14 mouse cellular contexts compared by ENCODE assay signal in genomic region chr12:15603319-15603718, GRCm38 (mm10).
DNase-seq lines count a peak whose midpoint lies in the region; ATAC-seq and TF ChIP-seq lines count a peak whose summit lies in the region.
"Had no signal": no experiment of that assay in that cellular context is flagged by ENCODE, and none has a peak within 500 bp of the region (broad histone marks: within the 10 kb centered on the region; RNA-seq: fewer than 3 reads in every experiment).

No protein-coding gene starts in this region.

- no peak overlapping the region for H3K27ac ChIP-seq in neural tube, embryonic 15.5 days (replicated peaks)
- H3K27ac ChIP-seq in embryonic facial prominence, embryonic 13.5 days = peak overlapping the region; percentile 11; the same call in 1 of the 2 replicates
- H3K27ac ChIP-seq in limb, embryonic 11.5 days (replicated peaks; ENCODE audit: low read depth, low read length) = no peak overlapping the region
- H3K27ac ChIP-seq in midbrain, postnatal 0 days (ENCODE audit: low read depth, low read length) = no peak overlapping the region
- H3K27ac ChIP-seq: lung, embryonic 15.5 days had no signal

- no peak for ATAC-seq in neural tube, embryonic 15.5 days (ENCODE audit: low FRiP score)
- no peak for ATAC-seq in embryonic facial prominence, embryonic 13.5 days (ENCODE audit: insufficient number of reproducible peaks, insufficient read depth, low FRiP score, low TSS enrichment, low read depth)
- ATAC-seq in limb, embryonic 11.5 days (ENCODE audit: insufficient number of reproducible peaks, low FRiP score, low TSS enrichment, low read depth) = no peak
- no peak for ATAC-seq in midbrain, postnatal 0 days (ENCODE audit: low FRiP score)

- no peaks in the 10 kb centered on the region for H3K36me3 ChIP-seq in neural tube, embryonic 15.5 days
- H3K36me3 ChIP-seq in embryonic facial prominence, embryonic 13.5 days = no peaks in the 10 kb centered on the region
- no peaks in the 10 kb centered on the region for H3K36me3 ChIP-seq in limb, embryonic 11.5 days (ENCODE audit: control insufficient read depth, insufficient read depth, low read length)
- no peaks in the 10 kb centered on the region for H3K36me3 ChIP-seq in midbrain, postnatal 0 days (ENCODE audit: insufficient read depth, low read length)
- H3K36me3 ChIP-seq: lung, embryonic 15.5 days had no signal

- H3K9ac ChIP-seq in neural tube, embryonic 15.5 days (replicated peaks) = no peak overlapping the region
- H3K9ac ChIP-seq in embryonic facial prominence, embryonic 13.5 days = no peak overlapping the region
- no peak overlapping the region for H3K9ac ChIP-seq in limb, embryonic 11.5 days (ENCODE audit: low read length)
- H3K9ac ChIP-seq in midbrain, postnatal 0 days (replicated peaks; ENCODE audit: low read length, poor library complexity, severe bottlenecking) = no peak overlapping the region
- H3K9ac ChIP-seq: lung, embryonic 15.5 days had no signal

- H3K9me3 ChIP-seq in neural tube, embryonic 15.5 days (replicated peaks) = no peaks in the 10 kb centered on the region
- no peaks in the 10 kb centered on the region for H3K9me3 ChIP-seq in embryonic facial prominence, embryonic 13.5 days
- no peaks in the 10 kb centered on the region for H3K9me3 ChIP-seq in limb, embryonic 11.5 days (ENCODE audit: control insufficient read depth, low read length)
- H3K9me3 ChIP-seq in midbrain, postnatal 0 days (ENCODE audit: low read length) = no peaks in the 10 kb centered on the region
- H3K9me3 ChIP-seq: lung, embryonic 15.5 days had no signal

- TF ChIP-seq CTCF in midbrain, postnatal 0 days (IDR thresholded peaks at IDR 0.05) = no peak

- H3K4me2 ChIP-seq in neural tube, embryonic 15.5 days = no peak overlapping the region
- no peak overlapping the region for H3K4me2 ChIP-seq in embryonic facial prominence, embryonic 13.5 days
- no peak overlapping the region for H3K4me2 ChIP-seq in limb, embryonic 11.5 days (ENCODE audit: low read depth, severe bottlenecking)
- no peak overlapping the region for H3K4me2 ChIP-seq in midbrain, postnatal 0 days (ENCODE audit: low read depth, low read length, poor library complexity, severe bottlenecking)
- H3K4me2 ChIP-seq: lung, embryonic 15.5 days had no signal

- WGBS in neural tube, embryonic 15.5 days = 53% methylated on average over 5 of the region's 5 CpGs
- WGBS in embryonic facial prominence, embryonic 13.5 days = 22% methylated on average over 5 of the region's 5 CpGs
- 43% methylated on average over 5 of the region's 5 CpGs for WGBS in limb, embryonic 11.5 days
- whole genome bisulfite sequencing in midbrain, postnatal 0 days = 29% methylated on average over 5 of the region's 5 CpGs

- DNase-seq in neural tube, embryonic 10.5 days (ENCODE audit: extremely low spot score, low spot score) = peak; percentile 21
- peak; percentile 43 for DNase-seq in limb, embryonic 11.5 days (ENCODE audit: low spot score)
- DNase-seq in midbrain, postnatal 0 days (ENCODE audit: low spot score) = peak; percentile 61
- no peak for DNase-seq in cerebellum, adult 11-12 months
- DNase-seq in thymus, postnatal 10 days (ENCODE audit: low spot score in 2 of 2) = no peak
- DNase-seq in kidney, adult 9 months = no peak
- DNase-seq: cerebellum, adult 9-10 months; heart, adult 18-20 months; heart, postnatal 36 days; kidney, postnatal 14 days had no signal

- H3K4me1 ChIP-seq in neural tube, embryonic 15.5 days = peaks cover 9% of the 10 kb centered on the region; the same call in 1 of the 2 replicates
- H3K4me1 ChIP-seq in embryonic facial prominence, embryonic 13.5 days = peaks cover 13% of the 10 kb centered on the region
- peaks cover 10% of the 10 kb centered on the region for H3K4me1 ChIP-seq in limb, embryonic 11.5 days (ENCODE audit: control insufficient read depth, insufficient read depth, low read length)
- no peaks in the 10 kb centered on the region for H3K4me1 ChIP-seq in midbrain, postnatal 0 days (ENCODE audit: insufficient read depth, low read length)

- H3K4me3 ChIP-seq in neural tube, embryonic 15.5 days (replicated peaks) = no peak overlapping the region
- H3K4me3 ChIP-seq in embryonic facial prominence, embryonic 13.5 days = no peak overlapping the region
- no peak overlapping the region for H3K4me3 ChIP-seq in limb, embryonic 11.5 days (ENCODE audit: low read depth, low read length)
- H3K4me3 ChIP-seq in midbrain, postnatal 0 days (ENCODE audit: low read depth, low read length) = no peak overlapping the region
- H3K4me3 ChIP-seq: lung, embryonic 15.5 days had no signal

- H3K27me3 ChIP-seq in neural tube, embryonic 15.5 days (replicated peaks) = no peaks in the 10 kb centered on the region
- no peaks in the 10 kb centered on the region for H3K27me3 ChIP-seq in embryonic facial prominence, embryonic 13.5 days
- H3K27me3 ChIP-seq in limb, embryonic 11.5 days (ENCODE audit: control insufficient read depth, insufficient read depth, low read length) = no peaks in the 10 kb centered on the region
- H3K27me3 ChIP-seq in midbrain, postnatal 0 days (ENCODE audit: insufficient read depth, low read length) = no peaks in the 10 kb centered on the region
- H3K27me3 ChIP-seq: CH12.LX; lung, embryonic 15.5 days had no signal

Comparison
In these comparisons a context has a peak if more than half of its experiments do, and no peak if none do; other contexts are left out.
1. DNase-seq: peak in neural tube, embryonic 10.5 days (single experiment), limb, embryonic 11.5 days (single experiment) and midbrain, postnatal 0 days (single experiment); none in cerebellum, adult 11-12 months (single experiment), thymus, postnatal 10 days (0 of 2) and kidney, adult 9 months (single experiment).